Mouse (Mus musculus): ENCODE results near the gene Dlx4. TPM values are rescaled to one million over a fixed set of nuclear protein-coding genes. Genes with fewer than 3 reads are reported as not detected.

Dlx4 gene
- under 1 TPM in 1 of 4 experiments, not detected in 3; 0.33 TPM for total RNA-seq (2022)

GRCm38 (mm10) chr11:95145851-95146403 is at the start of gene Dlx4:
Dlx4 (minus strand) TSS chr11:95146263.
- peak in 1 of 2 experiments; percentile 10 for DNase-seq (ENCODE audit: low spot score in 2 of 2)

DNA sequence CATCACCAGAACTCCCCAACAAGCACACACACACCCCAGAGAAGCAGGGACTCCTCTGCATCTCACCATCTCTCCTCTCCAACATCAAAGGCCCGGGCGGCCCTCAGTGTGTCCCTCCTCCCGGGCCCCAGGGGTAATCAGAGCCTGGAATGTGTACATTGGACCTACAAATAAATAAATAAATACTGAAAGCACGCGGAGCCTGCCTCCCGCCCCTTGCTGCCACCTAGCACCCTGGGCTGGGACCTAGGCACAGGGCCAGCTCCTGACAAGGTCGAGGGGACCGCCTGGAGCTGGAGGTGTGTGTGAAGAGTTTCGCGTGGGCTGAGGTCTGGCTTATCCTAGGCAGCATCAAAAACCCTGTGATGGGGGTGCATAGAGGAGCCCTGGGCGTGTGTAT is 43.8 kb upstream of the Dlx4 start:
- no peak for DNase-seq (ENCODE audit: low spot score in 2 of 2)

GRCm38 (mm10) chr11:95186826-95187225 is 40.8 kb upstream of the Dlx4 start:
- DNase-seq (ENCODE audit: low spot score in 2 of 2) = no peak

- no peak for DNase-seq (ENCODE audit: low spot score in 2 of 2)
Observed at GRCm38 (mm10) chr11:95185700-95186099, 39.6 kb upstream of the Dlx4 start.

GRCm38 (mm10) chr11:95184561-95184960 is 38.5 kb upstream of the Dlx4 start:
- no peak for DNase-seq (ENCODE audit: low spot score in 2 of 2)

GRCm38 (mm10) chr11:95179311-95179710 is 33.2 kb upstream of the Dlx4 start:
- DNase-seq (ENCODE audit: low spot score in 2 of 2) = no peak

GRCm38 (mm10) chr11:95165857-95166256 is 19.8 kb upstream of the Dlx4 start:
- DNase-seq (ENCODE audit: low spot score in 2 of 2) = no peak

- DNase-seq (ENCODE audit: low spot score in 2 of 2) = no peak
Observed at GRCm38 (mm10) chr11:95161708-95162107, 15.6 kb upstream of the Dlx4 start.

GRCm38 (mm10) chr11:95160693-95161092 is 14.6 kb upstream of the Dlx4 start:
- no peak for DNase-seq (ENCODE audit: low spot score in 2 of 2)

DNA sequence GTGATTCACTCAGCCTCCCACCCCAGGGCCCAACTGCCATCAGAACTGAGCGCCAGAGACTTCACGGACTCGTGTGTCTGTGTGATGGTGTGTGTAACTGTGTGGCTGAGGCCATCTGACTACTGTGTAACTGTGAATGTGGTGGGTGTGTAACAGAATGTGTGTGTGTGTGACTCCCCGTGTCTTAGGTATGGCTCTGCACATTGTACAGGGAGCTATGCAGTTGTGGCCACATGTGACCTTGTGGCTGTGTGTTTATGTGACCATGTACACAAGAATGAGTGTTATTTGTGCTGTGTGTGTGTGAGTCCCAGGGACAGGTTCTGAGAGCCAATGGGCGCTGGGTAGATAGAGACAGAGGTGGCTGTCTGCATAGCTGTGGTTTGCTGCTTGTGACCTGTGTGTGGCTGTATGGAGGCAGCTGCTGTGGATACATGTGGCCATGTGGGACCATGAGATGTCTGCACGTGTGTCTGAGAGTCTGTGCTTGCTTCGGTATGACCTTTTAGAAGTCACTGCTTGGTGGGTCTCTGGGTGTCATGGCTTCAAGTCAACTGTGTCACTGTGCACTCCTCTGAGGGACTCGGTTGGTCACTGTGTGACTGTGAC is 13.8 kb upstream of the Dlx4 start:
- DNase-seq (ENCODE audit: low spot score in 2 of 2) = no peak

DNA sequence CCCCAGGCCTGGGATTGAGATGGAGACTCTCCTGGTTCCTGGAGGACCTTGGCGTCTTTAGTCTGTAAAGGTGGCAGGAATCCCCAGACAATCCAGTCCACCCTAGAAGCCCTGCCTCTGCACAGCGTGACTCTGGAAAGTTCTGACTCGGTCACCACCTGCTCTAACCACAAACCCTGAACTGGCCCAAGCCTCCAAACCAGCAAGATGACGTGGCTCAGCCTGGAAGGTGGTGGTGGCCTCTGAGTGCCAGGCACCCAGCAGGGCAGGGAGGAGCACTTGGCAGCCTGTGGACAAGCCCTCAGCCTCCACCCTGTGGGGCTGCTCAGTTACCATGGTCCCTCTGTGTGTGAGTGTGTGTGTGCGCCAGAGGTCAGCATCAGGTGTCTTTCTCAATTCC is 11.8 kb upstream of the Dlx4 start:
- DNase-seq (ENCODE audit: low spot score in 2 of 2) = no peak

DNA sequence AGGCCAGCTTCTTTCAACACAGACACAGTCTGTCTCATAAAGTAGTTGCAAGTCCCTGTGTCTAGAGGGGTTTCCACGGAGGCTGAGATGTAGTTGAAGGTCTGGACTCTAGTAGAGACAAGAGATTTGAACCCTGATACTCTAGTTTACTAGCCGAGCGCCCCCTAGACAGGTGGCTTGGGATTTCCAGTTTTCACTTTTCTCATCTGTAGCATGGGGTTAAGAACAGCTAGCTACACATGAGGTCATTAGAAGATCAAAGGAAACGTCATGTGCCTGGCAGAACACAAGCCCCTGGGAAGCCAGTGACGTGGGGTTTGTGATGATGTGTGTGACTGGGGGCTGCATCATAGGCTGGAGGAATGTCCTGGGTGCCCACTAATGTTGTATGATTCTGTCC is 11.3 kb upstream of the Dlx4 start:
- no peak for DNase-seq (ENCODE audit: low spot score in 2 of 2)

GRCm38 (mm10) chr11:95155511-95155910 is 9.4 kb upstream of the Dlx4 start:
- no peak for DNase-seq (ENCODE audit: low spot score in 2 of 2)

DNA sequence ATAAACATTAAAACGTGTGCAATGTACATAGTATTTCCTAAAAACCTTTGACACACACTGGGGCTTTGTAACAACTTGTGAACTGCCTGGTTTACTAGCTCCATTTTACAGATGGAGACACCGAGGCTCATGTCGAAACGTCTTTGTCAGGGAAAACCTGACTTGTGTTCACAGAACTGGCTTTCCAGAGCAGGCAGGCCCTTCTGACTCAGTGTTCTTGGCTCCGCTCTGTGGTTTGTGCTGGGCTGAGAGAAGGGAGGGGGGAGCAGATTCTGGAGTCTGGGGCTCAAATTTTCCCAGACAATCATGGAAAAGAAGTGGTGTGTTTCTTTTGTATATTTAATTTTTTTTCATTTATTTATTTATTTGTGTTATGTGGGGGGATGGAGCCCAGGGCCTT is 7.6 kb upstream of the Dlx4 start:
- no peak for DNase-seq (ENCODE audit: low spot score in 2 of 2)

- DNase-seq (ENCODE audit: low spot score in 2 of 2) = no peak
Observed at GRCm38 (mm10) chr11:95153116-95153515, 7.1 kb upstream of the Dlx4 start.

DNA sequence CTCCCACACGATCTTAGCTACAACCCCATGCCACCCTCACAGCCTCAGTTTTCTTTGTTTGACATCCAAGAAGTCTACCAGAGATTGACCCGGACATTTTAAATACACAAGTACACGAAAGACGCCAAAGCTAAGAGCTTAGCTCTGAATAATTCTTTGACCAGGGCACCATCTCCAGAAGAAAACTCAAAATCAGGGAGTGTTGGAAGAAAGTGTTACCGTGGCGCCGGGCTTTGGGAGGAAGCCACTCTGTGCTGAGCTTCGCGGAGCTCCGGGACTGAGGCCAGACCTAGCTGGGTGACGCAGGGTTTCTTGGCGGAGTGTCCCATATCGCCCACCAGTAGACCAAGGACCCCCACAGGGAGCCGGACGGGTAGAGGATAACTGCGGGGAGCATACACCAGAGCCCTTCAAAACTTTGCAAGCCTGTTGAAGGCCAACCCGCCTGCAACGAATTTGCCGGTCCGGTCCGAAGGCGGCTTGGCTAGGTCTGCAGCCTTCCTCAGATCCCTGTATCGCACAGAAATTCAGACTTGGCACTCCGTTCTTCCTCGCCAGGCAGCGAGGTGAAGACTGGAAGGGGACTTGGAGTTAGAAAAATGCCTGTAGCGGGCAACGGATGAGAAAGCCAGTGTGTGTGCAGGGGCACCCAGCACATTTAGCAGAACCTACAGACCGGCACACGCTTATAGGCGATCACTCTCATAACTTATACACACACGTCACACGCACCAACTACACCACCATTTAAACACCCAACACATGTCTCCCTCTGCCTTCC is 4.4 kb upstream of the Dlx4 start:
- DNase-seq (ENCODE audit: low spot score in 2 of 2) = no peak

- no peak for DNase-seq (ENCODE audit: low spot score in 2 of 2)
Observed at GRCm38 (mm10) chr11:95149462-95150268, 3.6 kb upstream of the Dlx4 start.

GRCm38 (mm10) chr11:95148754-95149153 is 2.7 kb upstream of the Dlx4 start:
- DNase-seq (ENCODE audit: low spot score in 2 of 2) = no peak

- no peak for DNase-seq (ENCODE audit: low spot score in 2 of 2)
Observed at GRCm38 (mm10) chr11:95144946-95145483, 1.0 kb downstream of the Dlx4 start.

- DNase-seq (ENCODE audit: low spot score in 2 of 2) = no peak
Observed at GRCm38 (mm10) chr11:95144091-95144945, 1.7 kb downstream of the Dlx4 start.

DNA sequence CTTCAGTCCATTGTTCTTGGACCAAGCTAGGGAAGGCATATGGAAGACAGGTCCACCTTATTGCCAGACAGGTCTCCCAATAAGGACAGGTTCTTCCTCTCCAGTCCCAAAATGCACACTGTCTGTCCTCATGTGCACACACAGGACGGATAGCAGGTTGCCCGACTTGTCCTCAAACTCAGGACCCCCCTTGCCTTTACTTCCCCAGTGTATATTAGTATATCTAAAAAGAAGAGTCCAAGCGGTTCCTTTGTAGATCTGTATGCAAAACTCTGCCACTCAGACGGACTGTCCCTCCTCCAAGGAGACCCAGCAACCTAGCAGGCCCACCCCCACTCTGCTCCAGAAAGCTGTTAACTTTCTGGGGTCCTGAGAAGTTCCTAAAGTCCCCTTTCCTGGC is 2.4 kb downstream of the Dlx4 start:
- no peak for DNase-seq (ENCODE audit: low spot score in 2 of 2)

Measured in layer of hippocampus, adult 8-10 months (tissue).